Mouse (Mus musculus): ENCODE results near the gene Peak1.
"Not testable (repeated sequence)": the region's sequence is repeated elsewhere in the genome, so short reads cannot be mapped to it uniquely, and the experiment has no call there.

Peak1 gene

DNA sequence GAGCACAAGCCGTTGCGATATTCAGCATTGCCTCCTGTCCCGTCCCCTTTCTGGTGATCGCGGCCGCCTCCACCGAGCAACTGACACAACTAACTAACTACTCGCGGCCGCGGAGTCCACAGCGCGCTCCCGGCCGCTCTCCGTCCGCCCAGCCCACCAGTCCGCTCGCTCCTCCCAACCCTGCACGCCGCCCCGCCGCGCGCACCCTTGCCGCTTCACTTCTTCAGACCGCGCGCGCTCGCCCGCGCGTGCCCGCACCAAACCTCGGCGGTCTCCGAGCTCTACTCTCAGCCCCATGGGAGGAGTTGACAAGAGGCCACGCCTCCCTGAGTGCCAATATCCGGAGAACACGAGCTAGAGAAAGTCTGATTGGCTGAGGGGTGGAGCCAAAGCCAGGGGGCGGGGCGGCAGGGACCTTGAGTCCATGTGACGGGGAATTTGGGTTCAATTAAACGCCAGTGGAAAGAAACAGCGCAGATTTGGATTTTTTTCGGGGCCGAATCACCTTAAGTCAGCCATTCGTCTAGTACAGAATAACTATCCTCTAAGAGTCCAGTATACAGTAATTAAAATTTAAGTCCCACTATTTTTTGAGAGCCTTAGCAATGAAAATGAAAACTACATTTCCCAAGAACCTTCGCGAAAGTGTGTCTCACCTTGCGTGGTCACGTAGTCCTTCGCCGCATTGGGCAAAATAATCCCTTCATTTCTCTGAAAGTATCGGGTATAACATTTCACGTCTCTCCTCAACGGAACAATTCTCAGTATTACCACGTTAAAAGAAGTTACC, at the start of gene Peak1, which contains the start of gene Hmg20a:
TSS of gene Peak1 (minus strand) at position 120 of the 790 bp plus-strand sequence.
TSS of gene Hmg20a (plus strand) at position 662 of the 790 bp plus-strand sequence.
- in situ Hi-C loops (cut with MboI; ENCODE audit: low pct_unique_long_range_greater_than_20kb in 1 of 2, low sequenced_read_pairs in 2 of 2, unreplicated experiment in 1 of 2): loop anchor here in 1 of 2 experiments (10.0 kb wide), 1 partner anchor 87 kb away; no protein-coding TSS in a partner anchor

DNA sequence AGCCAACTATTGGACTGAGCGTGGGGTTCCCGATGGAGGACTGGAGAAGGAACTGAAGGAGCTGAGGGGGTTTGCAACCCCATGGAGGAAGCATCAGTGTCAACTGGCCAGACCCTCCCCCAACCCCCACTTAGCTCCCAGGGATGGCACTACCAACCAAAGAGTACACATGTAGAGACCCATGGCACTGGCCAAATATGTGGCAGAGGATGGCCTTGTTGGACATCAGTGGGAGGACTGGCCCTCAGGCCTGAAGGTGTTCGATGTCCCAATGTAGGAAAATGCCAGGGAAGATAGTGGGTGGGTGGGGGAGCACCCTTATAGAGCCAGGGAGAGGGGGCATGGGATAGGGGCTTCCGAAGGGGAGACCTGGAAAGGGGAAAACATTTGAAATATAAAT, 48.4 kb upstream of the Peak1 start:
- in situ Hi-C loops (cut with MboI; ENCODE audit: low pct_unique_long_range_greater_than_20kb in 1 of 2, low sequenced_read_pairs in 2 of 2, unreplicated experiment in 1 of 2): no loop called here

DNA sequence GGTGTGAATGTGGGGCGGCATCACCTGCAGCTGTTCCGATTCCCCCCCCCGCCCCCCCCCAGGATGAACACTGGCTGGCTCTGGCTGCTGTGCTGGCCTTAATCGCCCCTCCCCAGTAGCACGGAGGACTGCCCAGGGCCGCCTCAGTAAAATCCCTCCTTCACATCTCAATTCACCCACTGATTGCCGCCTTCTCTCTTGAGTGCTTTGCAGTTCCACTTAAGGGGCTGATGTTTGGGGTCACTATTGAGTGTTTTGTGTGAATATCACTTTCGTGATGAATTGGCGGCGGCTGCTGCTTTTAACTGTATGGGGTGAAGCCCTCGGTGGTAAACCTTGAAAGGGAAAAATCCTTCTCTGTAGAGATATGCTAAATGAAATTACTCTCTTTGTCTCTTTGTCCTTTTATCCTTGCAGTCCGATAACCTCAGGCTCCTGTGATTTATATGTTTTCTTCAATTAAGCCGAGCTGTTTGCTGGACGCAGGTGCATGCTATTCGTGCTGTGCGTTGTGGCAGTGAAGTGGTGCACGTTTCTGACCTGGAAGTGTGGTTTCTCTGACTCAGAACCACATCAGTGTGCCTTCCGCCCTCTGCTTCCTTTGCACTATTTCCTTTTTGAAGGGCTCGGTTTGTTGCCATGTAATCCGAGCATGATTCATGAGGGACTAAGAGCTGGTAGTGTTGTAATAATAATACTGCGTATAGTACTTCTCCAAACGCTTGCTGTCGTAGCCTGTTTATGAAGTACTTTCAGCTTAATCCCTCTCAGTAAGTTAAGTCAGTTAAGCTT, 47.2 kb upstream of the Peak1 start:
- in situ Hi-C loops (cut with MboI; ENCODE audit: low pct_unique_long_range_greater_than_20kb in 1 of 2, low sequenced_read_pairs in 2 of 2, unreplicated experiment in 1 of 2): no loop called here

DNA sequence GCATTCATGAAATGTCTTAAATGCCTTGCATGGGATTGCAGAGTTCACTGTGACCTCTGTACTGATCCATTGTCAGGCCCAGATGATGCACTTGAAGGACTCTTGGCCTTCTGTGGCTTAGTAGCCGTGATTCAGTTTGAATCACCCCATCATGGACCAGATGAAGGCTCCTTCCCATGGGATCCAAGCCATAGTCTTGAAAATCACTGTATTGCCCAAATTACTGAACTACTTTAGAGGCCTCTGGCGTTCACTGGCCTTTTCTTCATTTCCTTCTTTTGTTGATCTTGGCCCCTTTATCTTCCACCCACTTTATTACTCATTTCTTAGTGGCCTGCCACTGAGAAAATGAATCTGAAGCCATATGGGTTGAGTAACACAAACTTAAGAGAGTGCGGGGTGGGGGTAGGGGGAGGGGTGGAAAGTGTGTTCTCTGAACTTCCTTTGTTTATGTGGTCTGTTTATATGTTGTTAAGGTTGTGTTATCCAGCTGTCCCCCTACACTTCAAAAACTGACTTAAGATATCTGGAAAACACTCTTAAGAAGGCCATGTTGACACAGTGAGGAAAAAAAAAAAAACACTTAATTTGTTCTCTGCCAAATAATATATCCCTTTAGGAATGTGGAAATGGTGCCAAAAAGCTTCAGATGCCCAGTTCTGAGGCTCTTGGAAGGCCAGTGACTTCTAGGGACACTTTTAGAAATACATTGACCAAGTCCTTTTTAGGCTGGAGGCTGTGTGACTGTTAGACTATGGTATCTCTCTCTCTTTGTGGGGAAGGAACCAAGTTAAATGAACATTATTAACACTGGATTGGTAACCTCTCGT, 46.0 kb upstream of the Peak1 start:
- in situ Hi-C loops (cut with MboI; ENCODE audit: low pct_unique_long_range_greater_than_20kb in 1 of 2, low sequenced_read_pairs in 2 of 2, unreplicated experiment in 1 of 2): no loop called here

DNA sequence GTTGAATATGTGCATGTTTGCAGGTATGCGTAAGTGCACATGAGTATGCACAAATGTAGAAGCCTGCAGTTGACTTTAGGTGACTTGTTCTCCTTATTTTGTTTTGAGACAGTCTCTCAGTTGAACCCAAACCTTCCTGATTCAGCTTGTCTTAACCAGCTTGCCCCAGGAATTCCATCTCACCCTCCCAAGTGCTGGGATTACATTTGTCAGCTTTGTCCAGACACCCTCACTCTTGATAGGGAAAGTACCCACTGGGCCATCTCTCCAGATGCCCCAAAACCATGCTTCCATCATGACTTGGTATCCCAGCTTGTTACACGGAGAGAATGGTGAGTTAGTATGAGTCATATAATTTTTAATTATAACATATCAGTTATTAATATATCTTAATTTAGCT, 45.2 kb upstream of the Peak1 start:
- in situ Hi-C loops (cut with MboI; ENCODE audit: low pct_unique_long_range_greater_than_20kb in 1 of 2, low sequenced_read_pairs in 2 of 2, unreplicated experiment in 1 of 2): no loop called here

DNA sequence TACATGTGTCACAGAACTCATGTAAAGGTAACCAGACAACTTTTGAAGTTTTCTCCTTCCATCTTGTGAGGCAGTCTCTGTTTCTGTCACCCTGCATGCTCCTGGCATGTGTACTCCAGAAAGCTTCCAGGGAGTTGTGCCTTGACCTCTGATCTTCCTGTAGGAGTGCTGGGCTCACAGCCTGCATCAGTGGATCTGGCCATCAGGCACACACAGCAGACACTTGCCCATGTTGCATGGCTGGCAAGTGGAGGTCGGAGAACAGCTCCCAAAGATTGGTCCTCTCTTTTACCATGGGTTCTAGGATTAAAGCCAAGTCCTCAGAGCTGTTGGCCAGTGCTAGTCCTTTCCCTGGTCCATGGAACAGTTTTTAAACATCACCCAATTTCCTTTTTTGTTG, 44.7 kb upstream of the Peak1 start:
- in situ Hi-C loops (cut with MboI; ENCODE audit: low pct_unique_long_range_greater_than_20kb in 1 of 2, low sequenced_read_pairs in 2 of 2, unreplicated experiment in 1 of 2): no loop called here

DNA sequence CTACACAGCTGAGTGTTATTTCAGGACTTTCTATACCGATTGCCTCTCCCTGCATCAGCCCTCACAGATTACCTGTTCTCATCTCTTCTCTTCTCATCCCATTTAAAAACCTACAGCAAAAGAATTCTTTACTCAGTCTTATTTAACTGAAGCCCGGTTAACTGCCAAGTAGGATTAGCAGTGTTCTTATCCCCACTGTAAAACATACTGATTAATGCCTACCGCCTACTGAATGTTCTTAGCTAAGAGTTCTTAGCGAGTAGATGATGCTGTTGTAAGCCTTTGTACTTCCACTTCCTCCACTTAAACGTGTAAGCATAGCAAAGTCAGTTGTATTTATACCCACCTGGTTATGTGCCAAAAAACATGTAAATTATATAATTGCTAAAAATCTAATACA, 43.1 kb upstream of the Peak1 start:
- in situ Hi-C loops (cut with MboI; ENCODE audit: low pct_unique_long_range_greater_than_20kb in 1 of 2, low sequenced_read_pairs in 2 of 2, unreplicated experiment in 1 of 2): no loop called here

DNA sequence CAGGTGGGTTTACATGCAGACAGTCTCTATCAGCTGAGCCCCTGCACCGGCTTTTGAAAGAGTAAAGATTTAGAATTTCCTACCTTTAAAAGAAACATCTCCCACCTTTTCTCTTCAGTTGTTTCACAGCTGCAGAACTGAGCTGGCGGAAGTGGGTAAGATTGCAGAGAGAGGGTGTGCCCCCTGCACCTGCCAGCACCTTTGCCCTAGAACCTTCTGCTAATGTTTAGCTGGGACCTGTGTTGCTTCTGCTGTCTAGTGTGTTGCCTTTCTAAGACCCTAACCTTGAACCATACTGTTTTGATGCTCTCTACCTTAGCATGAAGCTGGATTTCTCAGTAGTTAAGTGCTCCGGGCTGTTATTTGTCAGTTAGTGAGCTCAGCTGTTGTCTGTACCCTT, 38.6 kb upstream of the Peak1 start:
- in situ Hi-C loops (cut with MboI; ENCODE audit: low pct_unique_long_range_greater_than_20kb in 1 of 2, low sequenced_read_pairs in 2 of 2, unreplicated experiment in 1 of 2): no loop called here

DNA sequence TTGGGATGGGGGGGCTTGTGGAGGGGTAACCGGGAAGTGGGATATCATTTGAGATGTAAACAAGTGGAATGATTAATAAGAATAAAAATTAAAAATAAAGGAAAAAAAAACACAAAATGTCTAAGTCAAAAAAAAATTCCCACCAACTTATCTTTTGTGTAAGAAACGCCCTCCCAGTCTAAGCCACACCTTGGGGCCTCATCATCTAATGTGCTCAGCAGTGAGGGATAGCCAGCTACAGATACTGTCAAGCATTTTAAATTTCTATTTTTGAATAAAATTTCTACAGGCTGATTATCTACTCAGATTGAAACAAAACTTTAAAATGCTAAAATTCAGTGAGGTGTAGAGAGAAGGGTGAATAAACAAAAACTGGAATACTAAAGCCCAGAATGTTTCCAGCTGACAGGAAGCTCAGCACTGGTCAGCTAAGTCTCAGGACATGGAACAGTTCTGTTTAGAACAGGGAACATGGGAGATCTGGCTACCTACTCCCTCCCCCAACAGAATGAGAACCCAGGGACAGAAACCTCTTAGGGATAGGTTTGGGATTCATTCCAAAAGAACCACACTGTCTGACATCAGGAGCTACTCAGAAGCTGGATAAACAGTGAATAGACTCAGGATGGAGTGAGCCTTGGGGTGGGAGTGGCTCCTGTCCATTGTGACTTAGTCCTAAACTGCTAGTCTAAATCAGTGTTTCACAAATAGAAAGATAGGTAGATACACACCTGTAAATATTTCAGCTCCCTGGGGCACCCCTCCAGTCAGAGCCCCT, 35.4 kb upstream of the Peak1 start:
- in situ Hi-C loops (cut with MboI; ENCODE audit: low pct_unique_long_range_greater_than_20kb in 1 of 2, low sequenced_read_pairs in 2 of 2, unreplicated experiment in 1 of 2): no loop called here

DNA sequence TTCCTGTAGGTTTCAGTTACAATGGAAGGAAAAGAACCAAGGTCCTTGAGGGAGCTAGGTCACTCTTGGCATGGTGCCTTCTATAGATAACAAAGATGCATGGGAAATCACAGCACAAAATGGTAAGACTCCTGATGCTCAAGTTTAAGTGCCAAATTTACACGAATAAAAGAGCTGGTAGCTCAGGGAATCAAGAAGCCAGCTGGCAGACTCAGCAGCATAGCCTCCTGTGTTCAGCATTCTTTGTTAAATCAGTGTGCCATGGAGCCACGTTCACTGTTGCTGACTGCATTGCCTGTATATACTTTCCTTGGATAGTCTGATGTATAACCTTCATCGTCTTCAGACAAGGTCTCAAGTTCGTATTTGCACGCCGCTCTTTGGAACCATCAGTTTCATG, 33.7 kb upstream of the Peak1 start:
- in situ Hi-C loops (cut with MboI; ENCODE audit: low pct_unique_long_range_greater_than_20kb in 1 of 2, low sequenced_read_pairs in 2 of 2, unreplicated experiment in 1 of 2): no loop called here

DNA sequence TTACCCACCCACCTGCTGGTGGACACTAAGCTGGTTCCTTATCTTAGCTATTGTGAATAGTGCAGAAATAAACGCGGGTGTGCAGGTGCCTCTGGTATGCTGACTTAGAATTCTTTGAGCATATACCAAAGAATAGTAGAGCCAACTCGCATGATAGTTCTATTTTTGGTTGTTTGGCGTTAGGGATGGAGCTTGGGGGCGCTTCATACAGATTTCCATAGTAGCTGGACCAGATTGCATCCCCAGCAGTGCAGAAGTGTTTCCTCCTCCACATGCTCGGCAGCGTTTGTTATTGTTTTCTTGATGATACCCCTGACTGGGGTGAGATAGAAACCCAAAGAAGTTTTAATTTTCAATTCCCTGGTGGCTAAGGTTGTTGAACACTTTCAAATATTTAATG, 21.8 kb upstream of the Peak1 start:
- in situ Hi-C loops (cut with MboI; ENCODE audit: low pct_unique_long_range_greater_than_20kb in 1 of 2, low sequenced_read_pairs in 2 of 2, unreplicated experiment in 1 of 2): no loop called here

DNA sequence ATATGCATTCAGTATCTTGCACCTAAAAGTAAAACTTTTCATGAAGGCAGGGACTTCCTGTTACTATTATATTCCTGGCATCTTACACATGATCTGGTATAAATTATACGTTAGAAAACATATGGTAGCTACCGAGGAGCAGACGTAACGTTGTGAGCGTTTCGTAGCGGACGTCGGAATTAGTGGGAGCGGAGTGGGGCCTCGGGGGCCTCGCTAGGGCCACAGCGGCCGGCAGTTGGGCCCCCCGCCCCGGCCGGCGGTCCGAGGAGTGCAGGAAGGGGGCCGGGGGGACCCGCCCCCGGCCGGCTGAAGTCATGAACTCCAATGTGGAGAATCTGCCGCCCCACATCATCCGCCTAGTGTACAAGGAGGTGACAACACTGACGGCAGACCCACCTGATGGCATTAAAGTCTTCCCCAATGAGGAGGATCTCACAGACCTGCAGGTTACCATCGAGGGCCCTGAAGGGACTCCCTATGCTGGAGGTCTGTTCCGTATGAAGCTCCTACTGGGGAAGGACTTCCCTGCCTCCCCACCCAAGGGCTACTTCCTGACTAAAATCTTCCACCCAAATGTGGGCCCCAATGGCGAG, 19.5 kb upstream of the Peak1 start:
- in situ Hi-C loops (cut with MboI; ENCODE audit: low pct_unique_long_range_greater_than_20kb in 1 of 2, low sequenced_read_pairs in 2 of 2, unreplicated experiment in 1 of 2): not testable (repeated sequence)

DNA sequence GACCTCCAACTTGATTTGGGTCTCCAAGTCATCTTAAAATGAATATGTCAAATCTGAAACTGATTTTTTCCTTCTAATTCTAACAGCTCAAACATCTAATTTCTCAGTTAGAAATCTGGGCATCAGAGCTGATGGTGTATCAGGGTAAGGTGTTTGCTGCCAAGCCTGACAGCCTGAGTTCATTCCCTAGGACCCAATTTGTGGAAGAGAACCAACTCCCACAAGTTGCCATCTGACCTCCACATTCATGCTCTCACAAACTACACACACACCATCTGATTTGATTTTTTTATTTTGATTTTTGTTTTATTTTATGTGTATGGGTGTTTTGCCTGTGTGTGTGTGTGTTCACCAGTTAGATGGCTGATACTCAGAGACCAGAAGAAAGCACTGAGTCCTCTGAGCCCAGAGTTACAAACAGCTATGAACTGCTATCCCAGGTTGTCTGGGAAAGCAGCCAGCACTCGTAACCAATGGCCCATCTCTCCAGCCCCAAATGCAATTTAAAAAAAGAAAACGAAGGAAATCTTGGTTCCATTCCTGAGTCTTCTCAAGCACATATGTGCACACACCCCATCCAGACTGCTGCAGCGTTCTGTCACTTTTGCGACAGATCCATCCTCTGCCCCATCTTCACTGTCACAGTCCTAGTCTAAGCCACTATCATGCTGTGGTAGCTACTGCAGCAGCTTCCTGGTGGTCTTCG, 18.1 kb upstream of the Peak1 start:
- in situ Hi-C loops (cut with MboI; ENCODE audit: low pct_unique_long_range_greater_than_20kb in 1 of 2, low sequenced_read_pairs in 2 of 2, unreplicated experiment in 1 of 2): no loop called here

DNA sequence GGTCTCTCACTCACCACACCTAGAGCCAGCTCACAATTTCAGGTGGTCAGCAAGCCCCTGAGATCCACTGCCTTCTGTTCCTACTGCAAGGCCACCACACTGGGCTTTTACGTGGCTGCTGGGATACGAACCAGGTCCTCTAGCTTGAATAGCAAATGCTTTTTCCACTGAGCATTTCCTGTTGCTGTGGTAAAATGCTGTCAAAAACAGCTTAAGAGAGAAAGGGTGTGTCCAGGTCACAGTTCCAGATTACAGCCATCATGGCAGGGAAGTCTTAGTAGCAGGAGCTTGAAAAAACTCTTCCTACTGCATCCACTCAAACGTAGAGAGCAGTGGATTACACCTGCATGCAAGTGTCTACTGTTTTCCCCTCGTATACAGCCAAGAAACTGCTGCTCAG, 7.0 kb upstream of the Peak1 start:
- in situ Hi-C loops (cut with MboI; ENCODE audit: low pct_unique_long_range_greater_than_20kb in 1 of 2, low sequenced_read_pairs in 2 of 2, unreplicated experiment in 1 of 2): no loop called here

DNA sequence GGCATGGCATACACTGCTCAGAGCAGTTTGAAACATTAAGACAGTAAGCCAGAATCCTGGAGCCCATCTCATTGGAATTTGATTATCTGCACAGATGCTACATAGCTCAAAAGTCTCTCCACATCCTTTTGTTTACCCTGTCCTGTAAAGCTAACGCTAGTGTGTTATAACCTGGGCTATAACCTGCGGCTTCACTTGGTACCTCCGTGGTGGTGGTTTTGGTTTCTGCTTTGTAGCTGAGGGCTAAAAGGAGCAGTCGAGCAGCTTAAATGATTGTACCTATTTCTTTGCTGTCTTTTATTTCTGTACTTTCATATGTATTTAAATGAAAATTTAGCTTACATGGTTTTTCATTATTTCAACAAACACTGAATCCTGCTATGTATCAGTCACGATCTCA, 4.1 kb upstream of the Peak1 start:
- in situ Hi-C loops (cut with MboI; ENCODE audit: low pct_unique_long_range_greater_than_20kb in 1 of 2, low sequenced_read_pairs in 2 of 2, unreplicated experiment in 1 of 2): no loop called here

DNA sequence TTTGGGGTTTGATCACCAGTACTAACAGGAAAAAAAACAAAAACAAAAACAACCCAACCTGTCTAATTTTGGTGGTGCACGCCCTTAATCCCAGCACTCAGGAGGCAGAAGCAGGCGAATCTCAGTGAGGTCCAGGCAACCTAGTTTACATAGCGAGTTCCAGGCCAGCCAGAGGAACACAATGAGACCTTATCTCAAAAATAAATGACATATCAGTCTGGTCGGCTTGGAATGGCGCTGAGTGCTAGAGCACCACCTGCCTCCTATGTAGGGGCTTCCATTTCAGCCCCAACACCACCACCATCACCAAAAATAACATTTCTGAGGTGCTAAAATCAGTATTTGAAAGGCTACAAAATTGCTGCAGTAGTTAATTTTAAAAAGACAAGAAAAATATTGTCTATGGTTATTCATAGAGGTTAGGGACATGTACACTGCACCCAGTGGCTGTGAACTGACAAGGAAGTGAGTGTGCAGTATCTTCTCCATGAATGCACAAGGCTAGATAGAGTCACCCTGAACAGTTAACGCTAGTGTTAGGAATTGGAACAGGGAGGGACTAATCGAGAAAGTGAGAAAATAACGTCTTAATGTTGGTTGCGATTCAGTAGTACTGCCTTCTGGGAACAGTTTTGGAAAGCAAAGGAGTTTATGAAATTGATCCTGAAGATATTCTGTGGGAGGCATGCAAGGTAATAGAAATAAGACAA, 3.2 kb upstream of the Peak1 start:
- in situ Hi-C loops (cut with MboI; ENCODE audit: low pct_unique_long_range_greater_than_20kb in 1 of 2, low sequenced_read_pairs in 2 of 2, unreplicated experiment in 1 of 2): no loop called here

DNA sequence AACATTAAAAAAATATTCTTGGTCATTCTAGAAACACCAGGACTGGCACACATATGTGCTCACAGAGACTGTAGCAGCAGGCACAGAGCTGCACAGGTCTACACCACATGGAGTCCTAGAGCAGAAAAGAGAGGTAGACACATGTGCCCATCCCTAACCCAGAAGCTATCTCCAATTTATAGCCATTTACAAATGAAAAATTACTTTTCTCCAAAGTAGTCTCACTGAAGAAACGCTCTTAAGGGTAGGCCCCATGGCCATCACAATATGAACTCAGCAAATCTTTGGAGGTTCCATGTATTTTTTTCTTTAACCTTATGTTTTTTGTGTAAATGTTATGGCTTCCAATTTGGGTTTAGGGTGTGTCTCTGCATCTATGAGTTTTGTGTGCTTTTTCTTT, 2.4 kb upstream of the Peak1 start:
- in situ Hi-C loops (cut with MboI; ENCODE audit: low pct_unique_long_range_greater_than_20kb in 1 of 2, low sequenced_read_pairs in 2 of 2, unreplicated experiment in 1 of 2): no loop called here

All from mouse embryonic stem cell (cell line).